Mouse (Mus musculus): ENCODE measurements around the gene Spindoc. TPM values are rescaled to one million over a fixed set of nuclear protein-coding genes. Genes with fewer than 3 reads are reported as not detected.
A peak's percentile ranks its signal among the peaks of the same experiment; 100 is the strongest.
"Not testable (repeated sequence)": the region's sequence is repeated elsewhere in the genome, so short reads cannot be mapped to it uniquely, and the experiment has no call there.

Spindoc gene
- total and polyA plus RNA-seq, 2 experiments from 2014 or later, result 19.8 to 35.2 TPM

DNA sequence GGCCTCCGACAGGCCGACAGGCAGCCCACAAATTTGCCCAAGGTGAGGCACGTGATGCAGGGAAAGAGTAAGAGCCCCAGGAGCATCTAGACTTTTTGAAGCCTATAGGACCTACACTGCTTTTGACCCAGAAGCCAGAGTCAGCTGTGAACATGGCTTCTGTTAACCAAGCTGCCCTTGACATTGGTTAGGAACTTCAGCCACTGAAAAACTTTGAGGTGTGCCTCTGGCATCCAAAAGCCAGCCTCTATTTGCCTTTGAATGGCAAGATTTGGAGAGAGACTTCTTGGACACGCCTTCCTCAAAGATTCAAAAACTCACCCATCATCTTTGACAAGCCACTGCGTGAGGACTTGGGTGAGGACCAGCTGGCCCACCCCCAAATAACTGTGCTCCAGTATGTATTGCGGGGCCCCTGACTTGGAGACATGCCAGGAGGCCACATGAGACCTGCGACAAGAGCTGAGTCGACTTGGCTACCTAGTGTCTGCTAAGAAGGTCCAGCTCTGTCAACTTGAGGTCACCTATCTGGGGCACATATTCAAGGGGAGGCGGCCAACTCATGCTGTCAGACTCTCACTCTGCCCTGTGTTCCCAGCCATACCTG, 21.9 kb upstream of the Spindoc start:
- Histone ChIP-seq H3K4me1 (ENCODE audit: insufficient read depth, low read length) (no peaks in the 10 kb centered on the region), H3K9ac (replicated peaks; ENCODE audit: low read length, poor library complexity, severe bottlenecking) (no peak overlapping the region), H3K4me2 (ENCODE audit: low read depth, low read length, poor library complexity, severe bottlenecking) (no peak overlapping the region), H3K27ac (ENCODE audit: low read depth, low read length) (no peak overlapping the region), H3K36me3 (ENCODE audit: insufficient read depth, low read length) (no peaks in the 10 kb centered on the region), H3K27me3 (ENCODE audit: insufficient read depth, low read length) (no peaks in the 10 kb centered on the region), H3K4me3 (ENCODE audit: low read depth, low read length) (no peak overlapping the region), H3K9me3 (ENCODE audit: low read length) (no peaks in the 10 kb centered on the region)
- ATAC-seq (ENCODE audit: low FRiP score), result no peak
- no peak for TF ChIP-seq CTCF (IDR thresholded peaks at IDR 0.05)
- WGBS, result 79% methylated on average over 9 of the region's 9 CpGs
- DNase-seq (ENCODE audit: low spot score), result no peak

- Histone ChIP-seq H3K4me2 (ENCODE audit: low read depth, low read length, poor library complexity, severe bottlenecking) (no peak overlapping the region), H3K9me3 (ENCODE audit: low read length) (no peaks in the 10 kb centered on the region), H3K9ac (replicated peaks; ENCODE audit: low read length, poor library complexity, severe bottlenecking) (no peak overlapping the region), H3K4me1 (ENCODE audit: insufficient read depth, low read length) (no peaks in the 10 kb centered on the region), H3K27me3 (ENCODE audit: insufficient read depth, low read length) (no peaks in the 10 kb centered on the region), H3K27ac (ENCODE audit: low read depth, low read length) (no peak overlapping the region), H3K36me3 (ENCODE audit: insufficient read depth, low read length) (no peaks in the 10 kb centered on the region), H3K4me3 (ENCODE audit: low read depth, low read length) (no peak overlapping the region)
- 82% methylated on average over 11 of the region's 11 CpGs for WGBS
- no peak for TF ChIP-seq CTCF (IDR thresholded peaks at IDR 0.05)
- no peak for ATAC-seq (ENCODE audit: low FRiP score)
- no peak for DNase-seq (ENCODE audit: low spot score)
Measured at GRCm38 (mm10) chr19:7400635-7401034, 17.8 kb upstream of the Spindoc start.

GRCm38 (mm10) chr19:7398898-7399297, 16.1 kb upstream of the Spindoc start:
- WGBS, result 43% methylated on average over 24 of the region's 24 CpGs
- H3K36me3 ChIP-seq (ENCODE audit: insufficient read depth, low read length); ATAC-seq (ENCODE audit: low FRiP score): not testable (repeated sequence)

DNA sequence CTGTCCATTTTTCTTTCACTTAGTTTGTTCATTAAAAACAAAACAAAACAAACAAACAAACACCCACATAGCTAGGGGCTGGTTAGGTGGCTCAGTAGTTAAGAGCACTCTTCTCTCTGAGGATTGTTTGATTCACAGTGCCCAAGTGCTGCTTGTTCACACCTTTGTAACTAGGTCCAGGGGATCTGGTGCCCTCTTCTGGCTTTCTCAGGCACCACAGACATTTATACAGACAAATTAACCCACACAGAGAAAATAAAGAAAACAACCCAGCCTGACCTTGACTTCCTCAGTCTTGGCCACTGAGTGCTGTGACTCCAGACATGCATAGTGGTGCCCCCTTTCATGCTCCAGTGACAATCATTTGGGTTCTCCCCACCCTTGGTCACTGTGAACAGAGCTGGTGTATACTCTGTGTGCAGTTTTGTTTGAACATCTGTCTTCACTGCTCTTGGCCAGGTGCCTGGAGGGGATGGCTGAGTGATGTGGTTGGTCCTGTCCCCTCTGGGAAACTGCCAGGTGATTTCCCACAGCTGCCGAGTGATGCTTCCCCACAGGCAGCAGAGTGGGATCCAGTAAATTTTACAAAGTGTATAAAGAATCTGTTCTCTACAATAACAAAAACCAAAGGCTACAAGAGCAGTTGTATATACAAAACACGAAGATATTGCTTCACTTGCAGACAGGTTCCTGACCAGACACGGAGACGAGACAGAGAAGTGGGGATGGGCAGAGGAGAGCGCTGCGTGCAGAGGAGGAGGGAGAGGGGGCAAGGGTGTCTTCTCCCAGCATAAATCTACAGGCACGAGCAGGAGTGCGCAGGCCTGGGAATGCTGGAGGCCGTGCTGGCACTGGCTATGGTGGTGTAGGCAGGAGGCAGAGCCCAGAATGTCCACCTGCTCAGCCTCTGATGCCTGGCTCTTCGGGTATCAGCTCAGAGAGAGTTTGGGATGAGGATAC, 14.4 kb upstream of the Spindoc start:
- H3K4me1 ChIP-seq (ENCODE audit: insufficient read depth, low read length); H3K9ac ChIP-seq (replicated peaks; ENCODE audit: low read length, poor library complexity, severe bottlenecking); H3K36me3 ChIP-seq (ENCODE audit: insufficient read depth, low read length); H3K27me3 ChIP-seq (ENCODE audit: insufficient read depth, low read length); H3K27ac ChIP-seq (ENCODE audit: low read depth, low read length); H3K4me2 ChIP-seq (ENCODE audit: low read depth, low read length, poor library complexity, severe bottlenecking); ATAC-seq (ENCODE audit: low FRiP score); H3K9me3 ChIP-seq (ENCODE audit: low read length); H3K4me3 ChIP-seq (ENCODE audit: low read depth, low read length): not testable (repeated sequence)
- 85% methylated on average over 7 of the region's 10 CpGs for WGBS
- peak; percentile 50 for TF ChIP-seq CTCF (IDR thresholded peaks at IDR 0.05)
- DNase-seq (ENCODE audit: low spot score), result peak; percentile 30

More at GRCm38 (mm10) chr19:7398898-7399297, 16.1 kb upstream of the Spindoc start:
- H3K4me3 ChIP-seq (ENCODE audit: low read depth, low read length); H3K27ac ChIP-seq (ENCODE audit: low read depth, low read length); H3K4me2 ChIP-seq (ENCODE audit: low read depth, low read length, poor library complexity, severe bottlenecking); H3K9ac ChIP-seq (replicated peaks; ENCODE audit: low read length, poor library complexity, severe bottlenecking); DNase-seq (ENCODE audit: low spot score); H3K9me3 ChIP-seq (ENCODE audit: low read length); H3K4me1 ChIP-seq (ENCODE audit: insufficient read depth, low read length); H3K27me3 ChIP-seq (ENCODE audit: insufficient read depth, low read length): not testable (repeated sequence)

- TF ChIP-seq CTCF (IDR thresholded peaks at IDR 0.05), result no peak
- DNase-seq (ENCODE audit: low spot score), result no peak
- no peak overlapping the region for H3K4me3 ChIP-seq (ENCODE audit: low read depth, low read length)
- no peak for ATAC-seq (ENCODE audit: low FRiP score)
- H3K27me3 ChIP-seq (ENCODE audit: insufficient read depth, low read length), result no peaks in the 10 kb centered on the region
- H3K4me1 ChIP-seq (ENCODE audit: insufficient read depth, low read length), result no peaks in the 10 kb centered on the region; the same call in 1 of the 2 replicates
- H3K4me2 ChIP-seq (ENCODE audit: low read depth, low read length, poor library complexity, severe bottlenecking), result no peak overlapping the region
- WGBS, result 91% methylated on average over 6 of the region's 6 CpGs
- no peaks in the 10 kb centered on the region for H3K9me3 ChIP-seq (ENCODE audit: low read length)
- no peak overlapping the region for H3K27ac ChIP-seq (ENCODE audit: low read depth, low read length)
- H3K36me3 ChIP-seq (ENCODE audit: insufficient read depth, low read length), result no peaks in the 10 kb centered on the region
- no peak overlapping the region for H3K9ac ChIP-seq (replicated peaks; ENCODE audit: low read length, poor library complexity, severe bottlenecking)
Measured at GRCm38 (mm10) chr19:7388488-7388887, 5.7 kb upstream of the Spindoc start.

DNA sequence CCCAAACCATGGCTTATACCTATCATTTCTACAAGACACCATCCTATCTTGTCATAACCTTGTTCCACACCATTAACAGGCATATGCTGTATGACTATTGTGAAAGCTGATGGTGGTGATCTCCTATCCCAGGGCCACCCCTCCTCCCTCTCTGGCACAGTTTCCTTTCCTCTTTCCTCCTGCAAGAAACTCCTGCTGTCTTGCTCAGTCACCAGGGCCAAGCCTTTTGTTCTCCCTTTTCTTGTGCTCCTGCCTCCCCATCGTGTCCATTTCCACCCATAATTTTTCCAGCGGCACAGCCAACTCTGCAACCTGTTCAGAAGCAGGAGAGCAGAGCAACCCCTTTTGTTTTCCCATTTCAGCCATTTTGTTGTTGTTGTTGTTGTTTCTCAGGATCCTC, 3.2 kb upstream of the Spindoc start:
- H3K4me1 ChIP-seq (ENCODE audit: insufficient read depth, low read length), result peaks cover 6% of the 10 kb centered on the region; the same call in 1 of the 2 replicates
- H3K4me3 ChIP-seq (ENCODE audit: low read depth, low read length), result no peak overlapping the region
- H3K9me3 ChIP-seq (ENCODE audit: low read length), result no peaks in the 10 kb centered on the region
- no peaks in the 10 kb centered on the region for H3K27me3 ChIP-seq (ENCODE audit: insufficient read depth, low read length)
- ATAC-seq (ENCODE audit: low FRiP score), result no peak
- H3K9ac ChIP-seq (replicated peaks; ENCODE audit: low read length, poor library complexity, severe bottlenecking), result no peak overlapping the region
- WGBS, result 26% methylated on average over 2 of the region's 2 CpGs
- TF ChIP-seq CTCF (IDR thresholded peaks at IDR 0.05), result no peak
- DNase-seq (ENCODE audit: low spot score), result no peak
- H3K36me3 ChIP-seq (ENCODE audit: insufficient read depth, low read length), result no peaks in the 10 kb centered on the region
- H3K27ac ChIP-seq (ENCODE audit: low read depth, low read length), result no peak overlapping the region
- no peak overlapping the region for H3K4me2 ChIP-seq (ENCODE audit: low read depth, low read length, poor library complexity, severe bottlenecking)

Data from midbrain, postnatal 0 days (tissue).